Mouse (Mus musculus): ENCODE measurements at regions not wholly inside any gene's neighbourhood (a gene's known extent, or its start where the extent isn't known, plus 50 kb on each side); places are given as distances from the start of the nearest gene placed in this dataset.

GRCm38 (mm10) chr2:116165871-116166770, 100.5 kb upstream of the Meis2 start:
- no peak for ATAC-seq (ENCODE audit: insufficient number of reproducible peaks, insufficient read depth, low FRiP score, low read depth)
- WGBS: 87% methylated on average over 16 of the region's 16 CpGs
- Histone ChIP-seq H3K9ac (replicated peaks; ENCODE audit: low read depth, low read length) (no peak overlapping the region), H3K36me3 (ENCODE audit: control insufficient read depth, insufficient read depth, low read length) (no peaks in the 10 kb centered on the region), H3K4me2 (replicated peaks; ENCODE audit: low read depth, low read length) (no peak overlapping the region), H3K27ac (ENCODE audit: low read length) (no peak overlapping the region), H3K27me3 (ENCODE audit: control insufficient read depth, insufficient read depth, low read length) (no peaks in the 10 kb centered on the region), H3K4me1 (ENCODE audit: control insufficient read depth, insufficient read depth, low read length) (no peaks in the 10 kb centered on the region), H3K4me3 (ENCODE audit: low read depth, low read length) (no peak overlapping the region), H3K9me3 (ENCODE audit: control insufficient read depth, low read depth, low read length) (no peaks in the 10 kb centered on the region)

All from stomach, embryonic 14.5 days (tissue).